ENCODE assay signal across 10 mouse cellular contexts in genomic region chr10:50902741-50903715, GRCm38 (mm10). TPM values are rescaled to one million over a fixed set of nuclear protein-coding genes. Genes with fewer than 3 reads are reported as not detected.
DNase-seq lines count a peak whose midpoint lies in the region; ATAC-seq lines count a peak whose summit lies in the region.
"Had no signal": no experiment of that assay in that cellular context is flagged by ENCODE, and none has a peak within 500 bp of the region (broad histone marks: within the 10 kb centered on the region; RNA-seq: fewer than 3 reads in every experiment).

No protein-coding gene starts in this region.

- peaks cover 83% of the 10 kb centered on the region for H3K27me3 ChIP-seq in hindbrain, embryonic 12.5 days
- H3K27me3 ChIP-seq in limb, embryonic 12.5 days = peaks cover 82% of the 10 kb centered on the region

- no peaks in the 10 kb centered on the region for H3K9me3 ChIP-seq in hindbrain, embryonic 12.5 days (replicated peaks)
- H3K9me3 ChIP-seq in limb, embryonic 12.5 days = no peaks in the 10 kb centered on the region

- no peaks in the 10 kb centered on the region for H3K36me3 ChIP-seq in hindbrain, embryonic 12.5 days
- no peaks in the 10 kb centered on the region for H3K36me3 ChIP-seq in limb, embryonic 12.5 days

- H3K4me3 ChIP-seq in hindbrain, embryonic 12.5 days = no peak overlapping the region
- H3K4me3 ChIP-seq in limb, embryonic 12.5 days (replicated peaks) = peak overlapping the region; percentile 18

- peak; percentile 35; the same call in 1 of the 2 replicates for ATAC-seq in hindbrain, embryonic 12.5 days (ENCODE audit: low FRiP score)
- no peak for ATAC-seq in limb, embryonic 12.5 days (ENCODE audit: insufficient number of reproducible peaks, insufficient read depth, low FRiP score, low TSS enrichment, low read depth)

- no peak overlapping the region for H3K9ac ChIP-seq in hindbrain, embryonic 12.5 days
- no peak overlapping the region for H3K9ac ChIP-seq in limb, embryonic 12.5 days (replicated peaks)

- DNase-seq in testis, postnatal 14 days (ENCODE audit: low spot score) = peak; percentile 34
- DNase-seq in testis, postnatal 10 days (ENCODE audit: low spot score) = no peak
- no peak for DNase-seq in frontal cortex, postnatal 10 days (ENCODE audit: low spot score in 2 of 2)
- DNase-seq in adrenal gland, postnatal 10 days = no peak
- DNase-seq in c-Kit-positive CD71-positive TER-119-positive erythroid progenitor cells, embryonic 14.5 days (ENCODE audit: low spot score) = no peak
- DNase-seq in spleen, postnatal 4 days (ENCODE audit: low spot score in 2 of 2) = no peak

- H3K27ac ChIP-seq in hindbrain, embryonic 12.5 days = no peak overlapping the region
- no peak overlapping the region for H3K27ac ChIP-seq in limb, embryonic 12.5 days
- H3K27ac ChIP-seq: macrophage had no signal

- H3K4me1 ChIP-seq in hindbrain, embryonic 12.5 days = peaks cover 7% of the 10 kb centered on the region; the same call in 1 of the 2 replicates
- H3K4me1 ChIP-seq in limb, embryonic 12.5 days (replicated peaks) = peaks cover 14% of the 10 kb centered on the region

- WGBS in hindbrain, embryonic 12.5 days = under 1% methylated on average over 43 of the region's 43 CpGs
- under 1% methylated on average over 43 of the region's 43 CpGs for WGBS in limb, embryonic 12.5 days

- peak overlapping the region; percentile 17 for H3K4me2 ChIP-seq in hindbrain, embryonic 12.5 days (replicated peaks)
- H3K4me2 ChIP-seq in limb, embryonic 12.5 days = peak overlapping the region; percentile 37

RNA-seq across cellular contexts. Expression of gene Sim1, which starts 8.5 kb away (rescaled TPM):
- polyA plus RNA-seq in hindbrain, embryonic 12.5 days (2016; fragmentation: Nextera tagmentation; extraction: Ambion mirVana) = 1.1 TPM in 2 replicates
- polyA plus RNA-seq in limb, embryonic 12.5 days (2016; fragmentation: Nextera tagmentation; extraction: Ambion mirVana) = 0.45 and 0.68 TPM in 2 replicates
- not detected for total RNA-seq in adrenal gland, postnatal 10 days (2021)
- total RNA-seq: heart, adult 18-20 months had no signal
- polyA plus RNA-seq: macrophage had no signal
